Mouse (Mus musculus) common myeloid progenitor, adult 5-6 weeks (primary cell): Measurements from ENCODE around the gene Alg9. TPM values are rescaled to one million over a fixed set of nuclear protein-coding genes. Genes with fewer than 3 reads are reported as not detected.

Experiments
- ATAC-seq: replicated peaks from 2 replicates; pipeline ENCODE4 v1.8.0; 2016; ENCODE audit warnings: low read depth, mild to moderate bottlenecking, moderate TSS enrichment, inconsistent platforms; ENCODE audit not compliant: poor library complexity, severe bottlenecking
- total RNA-seq: library from RNA; stranded (forward); fragments of 200-1000, 187-1606 nt; gene quantifications from 2 replicates; pipeline ENCODE4 v1.2.3, GENCODE M21; 2017

Gene Alg9
- total RNA-seq, 1 experiment from 2014 or later, result 23.3 TPM

DNA sequence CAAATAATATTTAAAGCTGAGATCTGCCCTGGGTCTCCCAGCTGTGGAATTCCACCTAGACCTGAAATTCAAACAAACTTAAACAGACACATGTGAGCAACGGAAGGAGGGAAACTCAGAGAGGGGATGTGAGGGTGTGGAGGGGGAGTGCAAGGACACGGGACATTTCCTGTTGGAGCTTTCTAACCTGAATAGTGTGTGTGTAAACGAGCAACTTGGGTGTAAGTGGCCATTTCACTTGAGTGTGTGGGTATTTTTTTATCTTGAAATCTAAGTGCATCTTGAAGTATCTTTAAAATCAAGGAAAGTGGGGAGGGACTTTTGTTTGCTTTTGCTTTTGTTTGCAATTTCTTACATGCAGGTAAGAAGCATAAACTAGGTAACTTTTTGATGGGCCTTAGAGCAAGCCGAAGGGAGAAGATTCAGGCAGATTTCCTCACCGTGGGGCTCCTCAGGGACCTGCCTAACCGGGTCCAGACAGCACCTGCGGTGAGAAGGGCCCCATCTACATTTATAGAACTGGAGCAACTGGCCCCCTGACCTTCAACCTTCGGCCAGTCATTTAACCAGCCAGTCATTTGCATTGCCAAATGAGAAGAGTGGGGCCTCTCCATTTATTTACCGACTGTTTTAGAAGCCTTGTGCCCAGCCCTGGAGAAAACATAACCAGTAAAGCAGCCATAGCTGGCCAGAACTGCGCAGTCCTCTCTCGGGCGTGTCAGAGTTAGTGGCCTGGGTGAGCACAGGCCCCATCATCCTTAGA, 73.0 kb downstream of the Alg9 start:
- ATAC-seq, result no peak

DNA sequence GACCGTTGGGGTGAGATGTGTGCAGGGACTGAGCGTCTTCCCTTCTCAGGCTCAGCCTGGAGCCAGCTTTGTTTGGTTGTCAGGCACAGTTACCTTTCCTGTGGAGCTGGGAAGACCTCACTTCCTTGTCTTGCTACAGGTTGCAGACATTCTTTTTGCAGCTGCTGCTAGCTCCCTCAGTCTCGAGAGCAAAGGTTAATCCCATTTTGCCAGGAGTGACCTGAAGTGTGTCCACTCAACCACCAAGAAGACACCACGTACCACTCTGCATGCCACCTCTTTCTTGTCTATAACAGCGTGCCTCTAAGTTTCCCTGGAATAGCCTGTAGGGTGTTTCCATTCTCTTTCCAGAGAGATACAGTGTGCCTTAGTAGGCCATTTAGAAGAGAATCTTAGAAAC, 74.0 kb downstream of the Alg9 start:
- no peak for ATAC-seq

DNA sequence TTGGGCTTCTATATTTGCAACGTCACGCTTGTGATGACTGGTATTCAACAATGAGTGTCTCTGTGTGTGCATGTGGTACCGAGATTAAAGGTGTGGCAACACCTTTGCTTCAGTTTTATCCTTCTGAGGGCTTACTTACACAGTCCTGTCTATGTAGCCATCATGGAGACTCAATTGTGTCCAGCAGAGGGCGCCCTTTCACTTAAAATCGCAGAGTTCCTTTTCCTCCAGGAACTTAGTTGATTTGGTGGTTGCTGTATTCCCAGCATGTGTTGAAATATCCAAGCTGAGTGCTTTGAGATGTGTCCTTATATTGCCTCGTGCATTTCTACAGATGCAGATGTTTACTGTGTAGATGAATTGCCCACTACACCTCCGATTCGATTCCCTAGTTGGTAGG, 74.4 kb downstream of the Alg9 start:
- ATAC-seq, result peak; percentile 21; the same call in 1 of the 2 replicates

DNA sequence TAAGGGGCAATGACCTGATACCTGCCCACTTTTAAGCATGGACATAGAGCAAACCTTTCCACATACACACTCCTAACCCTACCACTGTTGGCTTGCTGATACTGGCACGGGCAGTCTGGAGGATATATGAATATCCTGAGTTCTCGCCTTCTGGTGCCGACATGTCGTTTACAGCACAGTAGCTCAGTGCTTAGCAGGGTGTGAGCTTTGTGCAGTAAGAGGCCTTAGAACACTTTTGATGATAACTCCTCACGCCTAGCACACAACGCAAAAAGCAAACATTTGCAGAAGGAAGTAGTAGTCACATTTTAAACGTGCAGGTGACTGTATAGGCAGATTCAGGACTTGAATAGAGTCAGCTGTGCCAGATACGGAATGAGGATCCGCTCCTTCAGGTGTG, 74.9 kb downstream of the Alg9 start:
- ATAC-seq, result no peak

DNA sequence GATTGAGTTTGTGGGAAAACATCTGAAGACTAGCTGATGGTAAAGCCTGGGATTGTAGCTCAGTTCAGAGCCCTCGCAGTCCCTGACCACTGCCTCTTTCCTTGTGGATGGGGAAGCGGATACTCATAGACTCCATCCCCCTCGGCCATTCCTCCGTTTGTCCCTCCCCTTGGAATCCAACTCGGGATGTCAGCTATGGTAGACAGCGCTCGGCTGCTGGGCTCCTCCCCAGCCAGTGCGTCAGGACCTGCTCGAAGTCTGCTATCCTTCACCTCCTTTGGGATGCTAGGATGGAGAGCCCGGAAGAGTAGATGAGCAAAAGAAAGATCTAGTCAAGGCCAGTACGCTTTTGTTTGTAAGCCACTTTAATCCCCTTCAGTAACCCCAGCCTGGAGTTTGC, 75.5 kb downstream of the Alg9 start:
- ATAC-seq, result no peak

DNA sequence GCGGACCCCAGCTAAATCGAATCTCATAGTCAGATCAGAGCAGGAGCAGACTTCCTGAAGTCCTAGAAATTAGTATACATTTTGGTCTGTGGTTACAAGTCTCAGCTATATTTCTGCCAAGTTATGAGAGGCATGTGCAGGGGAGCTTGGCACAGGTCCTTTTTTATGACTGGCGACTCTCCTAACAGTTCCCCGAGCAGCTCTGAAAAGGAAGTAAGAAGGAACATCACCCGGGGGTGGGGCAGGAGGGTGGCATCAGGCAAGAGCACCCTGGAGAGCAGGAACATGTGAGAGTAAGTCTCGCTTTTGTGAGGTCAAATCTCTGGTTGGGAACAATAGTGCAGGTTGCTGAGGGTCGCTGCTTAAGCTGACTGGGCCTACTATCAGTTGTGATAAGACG, 75.9 kb downstream of the Alg9 start:
- ATAC-seq, result peak; percentile 36

DNA sequence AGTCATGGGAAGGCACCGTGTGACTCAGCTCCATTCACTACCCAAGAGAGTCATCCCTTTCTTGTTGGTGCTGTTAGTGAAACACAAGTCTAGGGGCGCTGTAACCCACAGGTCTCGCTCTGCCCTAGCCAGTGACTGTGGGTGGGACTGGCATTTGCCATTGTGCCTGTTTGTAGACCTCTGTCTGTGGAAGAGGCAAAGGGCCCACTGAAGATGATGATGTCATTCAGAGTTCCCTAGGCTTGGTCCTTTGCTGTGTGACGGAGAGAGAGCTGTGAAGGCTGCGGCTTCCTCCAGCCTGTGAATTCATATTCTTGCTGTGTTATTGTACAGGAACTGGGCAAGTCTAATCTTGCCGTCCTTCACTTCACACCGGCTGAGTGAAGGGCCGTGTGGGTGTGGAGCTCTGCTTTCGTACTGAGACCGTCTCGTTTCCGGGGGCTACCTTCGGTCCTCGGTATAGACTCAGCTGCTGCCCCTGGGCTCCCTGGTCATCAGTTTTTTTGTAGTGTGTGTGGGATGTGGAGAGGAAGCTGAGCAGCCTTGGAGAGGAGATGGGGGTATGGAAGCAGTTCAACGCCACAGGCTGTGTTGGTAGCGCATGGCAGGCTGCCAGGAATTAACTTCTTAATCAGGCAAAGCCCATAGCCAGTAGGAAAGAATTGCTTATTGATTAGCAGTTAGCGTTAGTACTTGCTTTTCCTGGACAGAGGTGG, 78.0 kb downstream of the Alg9 start:
- ATAC-seq, result peak; percentile 39

DNA sequence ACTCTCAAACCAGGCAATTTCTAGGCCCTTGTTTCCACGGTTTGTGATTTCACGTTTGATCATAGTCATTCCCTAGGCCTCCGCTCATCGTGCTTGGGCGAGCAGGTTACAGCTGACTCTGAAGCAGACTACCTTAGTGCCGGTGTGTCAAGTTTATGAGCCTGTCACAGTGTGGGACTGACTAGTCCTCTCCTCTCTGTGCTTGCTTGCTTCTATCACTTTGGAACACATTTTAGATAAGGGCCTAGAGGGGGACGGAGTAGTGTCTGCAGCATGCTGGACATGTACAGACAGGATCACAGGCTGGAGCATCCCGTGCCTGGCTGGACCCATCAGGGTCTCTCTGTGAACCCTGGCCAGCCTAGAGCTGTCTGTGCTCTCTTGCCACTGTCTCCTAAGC, 79.6 kb downstream of the Alg9 start:
- no peak for ATAC-seq

DNA sequence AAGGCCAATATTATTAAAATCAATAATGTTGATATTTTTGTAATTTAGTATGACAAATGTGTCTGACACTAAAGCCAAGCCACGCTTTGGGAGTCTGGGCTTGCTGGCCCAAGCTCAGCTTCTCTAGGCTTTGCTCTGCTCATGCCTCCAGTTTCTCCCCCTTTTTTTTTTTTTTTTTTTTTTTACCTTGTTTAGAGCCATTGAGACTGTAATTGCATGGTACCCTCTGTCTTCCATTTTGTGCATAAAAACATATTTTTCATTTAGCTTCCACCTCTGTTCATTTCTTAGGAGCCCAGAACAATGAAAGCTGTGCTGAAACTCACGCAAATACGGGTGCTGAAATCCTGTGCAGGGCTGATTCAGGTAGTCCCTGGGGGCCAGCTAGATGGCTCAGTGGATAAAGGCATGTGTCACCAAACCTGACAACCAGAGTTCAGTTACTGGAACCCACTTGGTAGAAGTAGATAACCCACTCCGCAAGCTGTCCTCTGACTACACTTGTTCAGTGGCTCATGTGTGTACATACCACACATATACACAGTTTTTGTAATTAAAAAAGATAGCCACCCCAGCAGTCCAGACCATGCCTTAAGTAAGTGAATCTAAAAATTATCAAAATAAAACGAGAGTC, 80.4 kb downstream of the Alg9 start:
- no peak for ATAC-seq

DNA sequence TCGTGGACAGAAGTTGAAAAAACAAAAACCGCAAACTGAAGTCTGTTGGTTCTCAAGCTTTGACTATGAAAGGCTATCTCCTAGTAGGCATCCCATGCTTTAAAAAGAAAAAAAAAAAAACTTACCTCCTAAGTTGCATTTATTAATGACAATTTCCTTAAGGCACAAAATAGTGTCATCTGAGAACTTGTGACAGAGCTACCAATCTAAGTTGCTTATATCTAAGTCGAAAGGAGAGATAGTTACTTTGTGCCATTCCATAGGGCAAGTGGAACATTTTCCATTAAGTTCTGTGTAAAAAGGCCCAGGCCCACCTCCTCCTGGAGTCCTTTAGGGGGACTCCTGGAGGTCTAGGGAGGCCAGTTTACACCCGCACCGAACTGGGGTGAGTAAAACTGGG, 81.0 kb downstream of the Alg9 start:
- no peak for ATAC-seq

DNA sequence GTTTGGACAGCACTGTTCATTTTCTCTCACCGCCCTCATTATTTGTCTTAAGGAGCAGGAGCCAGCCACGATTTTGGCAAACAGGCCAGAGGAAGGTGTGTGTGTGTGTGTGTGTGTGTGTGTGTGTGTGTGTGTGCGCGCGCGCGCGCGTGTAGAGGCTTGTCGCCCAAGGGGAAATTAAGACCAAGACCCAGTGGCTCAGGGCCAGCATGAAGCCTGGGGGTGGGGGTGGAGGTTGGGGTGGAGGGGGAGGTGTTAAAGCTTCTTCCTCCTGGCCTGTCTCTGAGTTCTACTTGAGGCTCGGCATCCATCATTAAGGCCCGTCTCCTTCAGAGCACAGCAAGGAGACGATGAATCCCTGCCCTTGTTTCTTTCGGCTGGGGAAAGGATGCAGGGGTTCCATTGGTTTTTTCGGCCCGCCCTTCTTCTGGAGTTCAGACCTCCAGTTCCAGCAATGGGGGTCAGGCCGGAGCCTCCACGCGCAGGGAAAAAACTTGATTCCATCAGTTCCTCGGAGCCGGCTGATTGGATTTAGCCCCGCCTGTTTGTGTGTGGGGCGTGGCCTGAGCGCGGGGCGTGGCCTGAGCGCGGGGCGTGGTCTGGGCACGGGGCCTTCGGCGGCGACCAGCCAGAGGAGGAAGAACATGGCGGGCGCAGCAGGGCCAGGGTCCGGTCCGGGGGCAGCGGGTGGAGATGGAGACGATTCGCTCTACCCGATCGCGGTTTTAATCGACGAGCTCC, 81.7 kb downstream of the Alg9 start:
- ATAC-seq, result peak; percentile 71

DNA sequence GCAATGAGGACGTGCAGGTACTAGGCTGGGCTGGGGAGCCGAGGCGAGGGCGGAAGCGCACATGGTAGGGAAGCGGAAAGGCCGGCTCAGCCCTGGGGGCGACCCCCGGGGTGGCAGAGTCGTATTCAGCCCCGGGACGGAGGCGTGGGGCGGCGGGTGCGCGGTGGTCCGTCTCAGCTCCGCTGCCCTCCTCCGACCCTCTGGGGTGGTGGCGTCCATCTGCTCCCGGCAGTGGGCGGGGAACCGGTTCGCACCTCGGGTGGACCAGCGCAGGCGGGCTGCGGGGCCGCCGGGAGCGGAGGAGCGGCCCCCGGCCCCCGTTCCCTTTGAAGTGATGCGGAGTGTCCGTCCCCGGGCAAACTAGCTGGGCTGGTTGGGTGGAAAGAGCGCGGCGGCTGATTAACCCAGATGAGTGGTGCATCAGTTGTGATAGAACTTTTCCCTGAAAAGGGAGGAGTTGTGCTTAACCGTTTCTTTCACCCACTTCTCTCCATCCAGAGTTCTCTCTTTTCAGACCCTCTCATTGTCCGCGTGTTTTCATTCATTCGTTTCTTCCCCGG, 82.3 kb downstream of the Alg9 start:
- peak; percentile 7; the same call in 1 of the 2 replicates for ATAC-seq

DNA sequence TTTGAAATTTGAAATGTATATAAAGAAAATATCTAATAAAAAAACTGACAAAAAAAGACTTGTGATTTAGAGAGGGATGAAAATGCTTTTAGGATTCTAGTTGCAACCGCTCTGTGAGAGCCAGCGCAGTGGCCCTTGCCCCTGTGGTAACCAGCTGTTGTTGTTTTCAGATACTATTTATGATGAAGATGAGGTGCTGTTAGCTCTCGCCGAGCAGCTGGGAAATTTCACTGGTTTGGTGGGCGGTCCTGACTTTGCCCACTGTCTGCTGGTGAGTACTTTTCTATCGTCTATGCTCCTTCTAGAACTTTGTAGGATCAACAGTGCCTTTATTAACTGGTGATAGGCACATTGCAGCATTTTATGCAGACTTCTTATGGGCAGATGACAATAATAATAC, 83.9 kb downstream of the Alg9 start:
- ATAC-seq, result no peak

DNA sequence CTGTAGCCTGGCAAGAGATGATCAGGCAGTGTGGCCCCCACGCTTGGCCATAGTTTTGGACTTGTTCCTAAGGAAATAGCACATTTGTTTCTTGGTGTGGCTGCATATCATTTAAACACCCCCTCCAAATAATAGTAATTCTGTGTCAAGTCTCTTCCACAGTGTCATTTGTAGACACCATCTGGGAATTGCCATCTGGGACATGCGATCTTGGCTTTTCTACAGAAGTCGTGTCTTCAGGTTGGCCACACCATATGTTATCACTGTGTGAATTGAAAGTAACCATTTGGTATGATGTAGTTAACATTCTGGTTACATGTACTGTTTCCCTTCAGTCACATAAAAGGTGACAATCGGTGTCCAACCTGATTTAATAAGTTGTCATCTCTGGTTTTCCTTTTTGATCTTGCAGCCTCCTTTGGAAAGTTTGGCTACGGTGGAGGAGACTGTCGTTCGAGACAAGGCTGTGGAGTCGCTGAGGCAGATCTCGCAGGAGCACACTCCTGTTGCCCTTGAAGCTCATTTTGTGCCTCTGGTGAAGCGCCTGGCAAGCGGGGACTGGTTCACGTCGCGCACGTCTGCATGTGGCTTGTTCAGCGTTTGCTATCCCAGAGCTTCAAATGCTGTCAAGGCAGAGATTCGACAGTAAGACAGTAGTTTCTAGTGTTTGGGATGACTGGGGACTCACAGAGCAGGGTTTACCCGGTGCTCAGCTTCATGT, 86.5 kb downstream of the Alg9 start:
- ATAC-seq, result no peak

DNA sequence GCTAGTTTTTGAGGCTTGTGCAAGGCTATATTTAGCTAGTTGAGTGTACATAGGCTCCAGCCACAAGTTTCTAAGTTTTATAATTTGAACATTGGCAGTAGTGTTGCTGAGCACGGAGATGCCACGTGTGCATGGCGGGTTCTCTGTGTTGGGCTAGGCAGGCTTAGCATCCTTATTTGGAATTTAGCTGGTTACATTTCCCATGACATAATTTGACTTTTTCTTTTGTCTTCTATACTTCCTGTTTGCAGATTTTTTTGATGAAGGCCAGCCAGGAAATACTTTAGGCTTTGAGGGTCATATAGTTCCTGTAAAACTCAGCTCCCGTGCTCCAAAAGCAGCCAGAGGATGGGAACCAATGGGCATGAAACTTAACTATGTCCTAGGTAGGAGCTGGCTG, 89.0 kb downstream of the Alg9 start:
- no peak for ATAC-seq

DNA sequence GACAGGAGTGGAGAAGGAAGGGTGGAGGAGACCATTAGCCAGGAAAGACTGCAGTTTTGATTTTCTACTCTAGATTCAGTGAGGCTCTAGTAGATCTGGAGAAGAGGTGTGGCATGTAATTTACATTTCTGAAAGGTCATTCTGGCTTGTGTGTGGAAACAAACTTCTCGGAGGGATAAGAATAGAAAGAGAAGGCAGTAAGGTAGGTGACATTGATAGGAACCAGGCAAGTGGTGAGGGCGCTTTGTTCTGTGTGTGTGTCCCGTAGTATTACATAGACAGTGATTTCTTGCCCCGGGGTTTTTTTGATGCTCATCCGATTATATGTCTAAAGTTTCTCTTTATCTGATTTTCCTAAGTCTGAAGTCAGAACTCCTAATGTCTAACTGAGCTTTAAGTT, 90.1 kb downstream of the Alg9 start:
- ATAC-seq, result no peak

DNA sequence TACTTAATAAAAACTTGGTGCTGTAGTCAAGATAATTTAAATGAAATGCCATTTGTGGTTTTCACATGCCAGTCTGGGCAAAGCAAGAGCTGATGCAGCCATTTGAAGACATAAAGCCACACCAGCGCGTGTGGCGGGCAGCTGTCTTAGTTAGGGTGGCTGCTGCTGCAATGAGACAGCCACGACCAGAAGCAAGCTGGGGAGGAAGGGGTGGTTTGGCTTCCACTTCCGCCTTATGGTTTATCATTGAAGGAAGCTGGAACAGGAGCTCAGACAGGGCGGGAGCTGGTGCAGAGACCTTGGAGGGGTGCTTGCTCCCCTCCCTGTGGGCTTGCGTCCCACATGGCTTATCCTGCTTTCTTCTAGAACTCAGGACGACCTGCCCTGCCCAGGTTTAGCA, 91.0 kb downstream of the Alg9 start:
- peak; percentile 99 for ATAC-seq

DNA sequence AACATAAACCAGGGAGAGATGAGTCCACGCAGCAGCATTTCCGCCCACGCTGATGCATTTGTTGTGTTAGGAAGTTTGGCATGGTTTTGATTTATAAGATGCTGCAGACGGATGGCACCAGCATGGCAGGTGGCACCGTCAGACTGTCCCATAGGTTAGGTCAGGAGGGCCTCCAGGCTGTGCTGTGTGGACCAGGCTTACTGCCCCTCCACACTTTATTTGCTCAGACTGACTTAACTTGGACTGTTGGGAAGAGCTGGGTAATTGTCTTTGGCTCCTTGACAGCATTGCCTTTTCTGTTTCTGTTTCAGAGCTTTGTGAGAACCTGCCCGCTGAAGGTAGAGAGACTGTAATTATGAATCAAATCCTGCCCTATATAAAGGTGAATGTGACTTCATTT, 92.2 kb downstream of the Alg9 start:
- ATAC-seq, result no peak

DNA sequence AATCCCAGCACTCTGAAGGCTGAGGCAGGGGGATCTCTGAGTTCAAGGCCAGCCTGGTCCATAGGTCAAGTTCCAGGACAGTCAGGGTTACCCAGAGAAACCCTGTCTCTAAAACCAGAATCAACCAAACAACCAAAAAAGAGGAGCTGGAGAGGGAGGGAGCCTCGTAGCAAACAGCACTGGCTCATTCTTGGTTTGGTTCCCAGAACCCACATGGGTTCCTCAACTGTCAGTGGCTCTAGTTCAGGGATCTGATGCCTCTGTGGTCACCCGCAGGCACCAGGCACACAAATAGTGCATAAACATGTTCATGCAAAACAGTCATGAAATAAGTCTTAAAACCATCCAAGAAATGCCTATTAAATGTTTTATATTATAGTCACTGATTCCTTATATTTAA, 93.4 kb downstream of the Alg9 start:
- ATAC-seq, result no peak

DNA sequence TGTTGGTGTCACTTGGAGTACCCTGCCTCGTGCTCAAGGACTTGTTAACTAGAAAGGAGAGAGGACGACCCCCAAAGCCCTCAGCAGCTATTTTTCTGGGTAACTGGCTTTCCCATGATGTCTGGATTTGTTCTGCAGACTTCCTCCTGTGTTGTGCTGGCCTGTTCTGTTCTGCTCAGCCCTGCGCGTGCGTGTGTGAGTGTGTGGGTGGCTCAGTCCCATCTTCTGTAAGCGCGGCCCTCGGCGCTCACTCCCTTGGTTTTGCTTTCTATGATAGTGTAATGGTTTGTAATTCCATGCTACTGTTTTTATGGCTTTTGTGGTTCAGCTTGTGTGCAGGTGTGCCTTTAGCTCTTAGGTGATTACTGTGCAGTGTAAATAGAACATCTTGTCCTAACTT, 98.4 kb downstream of the Alg9 start:
- no peak for ATAC-seq
